Mouse (Mus musculus) left cerebral cortex, postnatal 10 days (tissue): Measurements from ENCODE around the gene Cpne4. TPM values are rescaled to one million over a fixed set of nuclear protein-coding genes. Genes with fewer than 3 reads are reported as not detected.

Experiments used
- DNase-seq, 2 experiments: peaks; one replicate each; pipeline ENCODE4 v3.0.0; 2021 to 2022; ENCODE audit warnings: low spot score in 2 of 2, mixed read lengths in 1 of 2; ENCODE audit errors: extremely low spot score in 1 of 2
- intact Hi-C: fragments of 180-260 bp; cut with DNase I; formaldehyde crosslinking; loops from one replicate; pipeline ENCODE4 v1.15.1; 2025
- total RNA-seq, 2 experiments: library from RNA; stranded (reverse); gene quantifications; 2 replicates each; pipeline ENCODE4 v1.2.3; 2021

Cpne4 gene
- 10 to 100 TPM; 78.3 to 93.2 TPM for total RNA-seq

DNA sequence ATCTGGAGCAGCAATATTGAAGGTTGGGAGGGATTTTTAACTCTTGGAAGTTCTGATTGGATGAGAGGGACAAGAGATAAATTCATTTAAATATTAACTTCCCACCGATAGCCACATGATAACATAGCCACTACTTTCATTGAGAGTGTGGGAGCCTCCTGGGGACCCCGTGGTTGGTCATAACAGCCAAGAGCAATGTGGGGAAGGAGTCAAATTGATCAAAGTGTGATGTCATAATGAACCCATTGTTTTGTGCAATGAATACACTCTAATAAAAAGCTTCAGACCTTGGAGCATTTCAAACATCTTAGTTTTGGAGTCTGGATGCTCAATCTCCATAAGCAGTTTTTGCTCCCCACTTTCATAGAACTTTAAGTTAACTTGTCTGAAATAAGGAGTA lies at the start of gene Cpne4:
Cpne4 (plus strand) TSS at position 301 of the 400 bp plus-strand sequence.
- intact Hi-C loops, result no loop called here
- no peak for DNase-seq

DNA sequence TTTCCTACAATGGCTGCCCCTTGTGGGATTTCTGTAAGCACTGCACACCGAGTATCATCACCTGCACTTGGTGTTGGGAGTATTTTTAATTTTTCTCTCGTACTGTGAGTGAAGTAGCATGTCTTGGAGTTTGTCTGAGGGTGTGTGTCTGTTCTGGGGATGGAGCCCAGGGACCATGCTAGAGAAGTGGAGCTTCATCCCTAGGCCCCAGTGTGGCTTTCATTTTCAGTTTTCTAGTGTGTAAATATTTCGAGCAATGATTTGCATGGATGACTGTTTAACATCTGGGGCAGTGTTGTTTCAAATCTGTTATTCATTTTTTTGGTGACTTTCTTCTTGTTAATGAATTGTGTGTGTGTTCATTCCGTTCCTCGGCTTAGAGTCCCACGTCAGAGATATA lies 31.9 kb upstream of the Cpne4 start:
- DNase-seq, result no peak
- intact Hi-C loops, result no loop called here

DNA sequence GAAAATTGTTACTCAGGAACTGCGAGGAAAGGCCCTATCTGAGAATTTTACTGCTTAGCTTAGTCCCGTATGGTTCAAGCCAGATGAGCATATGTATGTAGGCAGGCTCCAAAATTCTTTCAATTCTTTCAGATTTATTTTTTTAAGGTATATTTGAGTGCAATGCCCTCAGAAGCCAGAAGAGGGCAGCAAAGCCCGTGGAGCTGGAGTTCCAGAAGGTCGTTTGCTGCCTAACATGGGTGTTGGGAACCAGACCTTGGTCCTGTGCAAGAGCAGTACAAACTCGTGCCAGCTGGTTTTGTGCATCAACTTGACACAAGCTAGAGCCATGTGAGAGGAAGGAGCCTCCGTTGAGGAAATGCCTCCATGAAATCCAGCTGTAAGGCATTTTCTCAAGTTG lies 11.6 kb upstream of the Cpne4 start:
- DNase-seq, result no peak
- intact Hi-C loops, result no loop called here

GRCm38 (mm10) chr9:104565815-104566214 lies 18.7 kb downstream of the Cpne4 start:
- intact Hi-C loops, result loop anchor here (5.0 kb wide), 1 partner anchor 154 kb away; no protein-coding TSS in a partner anchor
- DNase-seq, result no peak

- no peak for DNase-seq
- intact Hi-C loops, result loop anchor here (5.0 kb wide), 1 partner anchor 154 kb away; no protein-coding TSS in a partner anchor
Measured at GRCm38 (mm10) chr9:104566468-104566867, 19.4 kb downstream of the Cpne4 start.

DNA sequence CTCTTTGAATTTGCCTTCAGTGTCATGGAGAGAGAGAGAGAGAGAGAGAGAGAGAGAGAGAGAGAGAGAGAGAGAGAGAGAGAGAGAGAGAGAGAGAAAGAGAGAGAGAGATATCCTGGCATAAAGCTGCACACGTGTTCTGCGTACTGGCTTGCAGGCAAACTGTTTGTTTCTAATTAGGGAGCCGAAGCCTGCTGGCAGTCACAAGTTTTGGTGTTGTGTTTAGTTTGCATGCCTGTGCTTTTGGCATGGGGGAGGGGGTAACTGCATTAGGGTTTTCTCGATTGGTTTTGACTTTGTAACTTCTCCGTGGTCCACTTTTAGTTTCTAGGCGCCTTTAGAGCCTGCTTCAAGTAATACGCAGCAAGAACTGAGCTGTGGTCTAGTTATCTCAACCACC lies 20.0 kb downstream of the Cpne4 start:
- DNase-seq, result no peak
- intact Hi-C loops, result loop anchor here (5.0 kb wide), 1 partner anchor 155 kb away; no protein-coding TSS in a partner anchor

GRCm38 (mm10) chr9:104569480-104570167 lies 22.5 kb downstream of the Cpne4 start:
- DNase-seq, result peak; percentile 62 to 84
- intact Hi-C loops, result loop anchor here (5.0 to 10.0 kb wide), 3 partner anchors 157 to 808 kb away; partner anchors contain the start of gene Mrpl3

GRCm38 (mm10) chr9:104572856-104573255 lies 25.8 kb downstream of the Cpne4 start:
- intact Hi-C loops, result loop anchor here (5.0 to 10.0 kb wide), 2 partner anchors 482 to 804 kb away; partner anchors contain the start of gene Mrpl3
- DNase-seq, result no peak

GRCm38 (mm10) chr9:104574476-104574875 lies 27.4 kb downstream of the Cpne4 start:
- intact Hi-C loops, result loop anchor here (5.0 to 10.0 kb wide), 2 partner anchors 480 to 803 kb away; partner anchors contain the start of gene Mrpl3
- DNase-seq, result peak; percentile 25 to 70

DNA sequence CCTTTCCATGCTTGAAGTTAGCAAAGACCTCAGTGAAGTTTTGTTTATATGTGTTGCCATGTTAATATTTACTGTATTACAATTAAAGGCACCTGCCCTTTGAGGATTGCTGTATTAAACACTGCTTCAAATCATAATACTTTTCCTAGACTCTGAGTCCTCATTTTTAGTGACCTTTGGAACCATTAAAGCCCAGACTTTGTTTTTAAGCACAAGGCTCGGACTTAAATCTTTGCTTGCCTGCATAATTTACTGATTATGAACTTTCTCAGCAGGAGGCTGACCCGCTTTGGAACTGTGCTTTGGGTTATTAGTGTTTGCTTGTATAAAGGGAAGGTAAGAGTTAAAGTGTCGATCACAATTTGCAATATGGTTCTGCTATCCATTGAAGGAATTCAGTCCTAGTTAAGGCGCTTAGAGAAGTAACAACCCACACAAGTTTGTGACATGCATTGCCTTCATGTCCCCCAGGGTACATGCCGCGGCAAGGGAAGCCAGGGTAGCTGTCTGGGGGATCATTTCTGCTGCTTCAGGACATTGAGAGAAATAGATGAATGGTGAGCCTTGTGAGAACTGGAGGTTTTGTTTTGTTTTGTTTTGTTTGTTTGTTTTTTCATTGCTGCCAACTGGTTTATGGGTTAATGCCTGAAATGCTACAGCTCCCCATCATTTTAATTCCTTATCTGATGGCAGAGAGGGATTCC lies 35.0 kb downstream of the Cpne4 start:
- intact Hi-C loops, result no loop called here
- no peak for DNase-seq

GRCm38 (mm10) chr9:104582675-104583074 lies 35.6 kb downstream of the Cpne4 start:
- no peak for DNase-seq
- intact Hi-C loops, result no loop called here

- intact Hi-C loops, result no loop called here
- no peak for DNase-seq
Measured at GRCm38 (mm10) chr9:104594550-104594949, 47.5 kb downstream of the Cpne4 start.

GRCm38 (mm10) chr9:104594979-104595378 lies 47.9 kb downstream of the Cpne4 start:
- intact Hi-C loops, result no loop called here
- no peak for DNase-seq

DNA sequence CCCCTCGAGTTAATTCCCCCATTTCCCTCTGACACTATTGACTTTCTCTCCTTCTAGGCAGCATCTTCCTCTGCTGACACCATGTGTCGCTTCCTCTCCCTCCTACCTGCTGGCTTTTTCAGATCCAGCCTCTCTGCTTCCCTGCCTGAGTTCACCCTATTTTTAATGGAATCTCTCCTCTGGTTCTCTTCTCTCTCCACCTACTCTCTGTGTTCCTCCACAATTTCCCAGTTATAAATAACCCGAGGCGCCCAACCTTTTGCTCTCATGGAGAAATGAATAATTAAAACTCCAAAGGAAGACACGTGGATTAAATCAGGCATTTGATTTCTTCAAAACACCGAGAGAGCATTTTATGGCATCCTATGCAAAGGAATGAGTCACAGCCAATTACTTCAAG lies 65.4 kb downstream of the Cpne4 start:
- DNase-seq, result no peak
- intact Hi-C loops, result no loop called here

DNA sequence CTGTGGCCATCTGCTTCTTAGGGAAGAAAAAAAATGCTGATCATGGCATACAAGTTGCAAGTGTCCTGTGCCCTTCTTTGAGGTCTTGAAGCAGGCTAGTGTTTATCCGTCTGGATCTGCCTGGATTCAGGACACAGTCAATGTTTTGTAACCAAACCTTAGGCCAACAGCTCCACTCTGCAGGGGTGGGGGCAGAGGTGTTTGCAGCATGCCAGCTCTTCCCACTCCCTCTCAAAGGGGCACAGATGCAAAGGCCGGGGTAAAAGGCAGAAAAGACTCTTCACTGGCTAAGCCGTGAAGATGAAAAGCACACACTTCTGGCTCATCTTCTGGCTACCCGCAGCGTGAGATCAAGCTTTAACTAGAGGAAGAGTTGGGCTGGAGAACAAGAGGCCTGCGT lies 69.6 kb downstream of the Cpne4 start:
- no peak for DNase-seq
- intact Hi-C loops, result no loop called here

DNA sequence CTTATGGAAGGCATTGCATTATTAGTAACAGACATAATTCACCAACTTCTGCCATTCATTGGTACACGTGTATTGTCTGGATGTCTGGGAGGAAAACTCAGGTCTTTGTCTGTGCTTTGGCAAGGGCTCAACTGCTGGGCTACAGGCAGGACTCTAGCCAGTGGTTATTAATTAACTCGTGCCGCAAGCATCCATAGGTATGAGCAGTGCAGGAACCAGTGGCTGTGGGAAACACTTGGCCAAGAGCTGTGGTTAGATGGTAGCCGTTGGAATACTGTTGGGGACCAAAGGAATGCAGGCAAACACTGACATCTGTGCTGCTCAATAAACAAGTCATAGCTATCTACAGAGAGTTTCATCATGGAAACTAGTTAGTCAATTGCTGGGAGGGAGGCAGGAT lies 76.5 kb downstream of the Cpne4 start:
- intact Hi-C loops, result no loop called here
- DNase-seq, result no peak

GRCm38 (mm10) chr9:104627816-104628215 lies 80.7 kb downstream of the Cpne4 start:
- intact Hi-C loops, result no loop called here
- no peak for DNase-seq

GRCm38 (mm10) chr9:104629282-104629681 lies 82.2 kb downstream of the Cpne4 start:
- no peak for DNase-seq
- intact Hi-C loops, result no loop called here

- intact Hi-C loops, result no loop called here
Measured at GRCm38 (mm10) chr9:104646348-104646994, 99.4 kb downstream of the Cpne4 start.

More at GRCm38 (mm10) chr9:104646348-104646994, 99.4 kb downstream of the Cpne4 start:
- DNase-seq, result peak; percentile 9 to 55
